Comparison of ENCODE assay signal across 1 mouse cellular context in genomic region chr1:93824609-93825008, GRCm38 (mm10).
TF ChIP-seq lines count a peak whose summit lies in the region.

Gene D2hgdh (plus strand): TSS chr1:93824909.

TF ChIP-seq in CH12.LX, 34 proteins besides CTCF, POLR2A, EP300 and RAD21 (continued from another document):
- TF ChIP-seq NRF1 (IDR thresholded peaks at IDR 0.05; ENCODE audit: low read depth, low read length) (no peak), RCOR1 (conservative IDR thresholded peaks at IDR 0.05; ENCODE audit: low read depth, low read length) (no peak)
TF ChIP-seq in CH12.LX: peak in this region for 0.
